Mouse (Mus musculus): ENCODE results near the gene Rgs7bp. TPM values are rescaled to one million over a fixed set of nuclear protein-coding genes. Genes with fewer than 3 reads are reported as not detected.
A peak's percentile ranks its signal among the peaks of the same experiment; 100 is the strongest.
"Not testable (repeated sequence)": the region's sequence is repeated elsewhere in the genome, so short reads cannot be mapped to it uniquely, and the experiment has no call there.

The Rgs7bp gene
- polyA plus RNA-seq, 1 experiment: 90.1 TPM

DNA sequence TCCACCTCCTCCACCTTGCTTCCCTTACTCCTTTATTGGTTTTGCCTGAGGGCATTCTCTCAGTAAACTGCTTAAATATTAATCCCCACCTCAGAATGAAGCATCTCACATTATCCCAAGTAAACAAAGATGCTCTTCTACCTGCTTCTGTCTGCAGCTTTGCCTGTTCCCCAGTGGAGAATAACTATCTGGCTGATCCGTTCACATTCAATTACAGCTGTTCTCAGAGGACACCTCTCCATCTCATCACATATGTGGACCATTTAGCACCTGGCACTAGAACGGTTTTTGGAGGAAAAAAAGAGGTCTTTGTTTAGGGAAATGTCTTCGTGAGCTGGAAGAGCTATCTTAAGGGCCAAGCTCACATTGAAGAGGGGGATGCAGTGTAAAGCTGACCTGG lies 123.9 kb downstream of the Rgs7bp start:
- TF ChIP-seq CTCF (IDR thresholded peaks at IDR 0.05; ENCODE audit: extremely low read depth, insufficient read depth, low read length): no peak
- TF ChIP-seq POLR2A (IDR thresholded peaks at IDR 0.05; ENCODE audit: extremely low read depth, insufficient read depth, low read length): no peak
- H3K4me3 ChIP-seq (ENCODE audit: insufficient read depth, low read length): no peak overlapping the region
- H3K4me1 ChIP-seq (ENCODE audit: control insufficient read depth, insufficient read depth, low read length): no peaks in the 10 kb centered on the region
- H3K27ac ChIP-seq (ENCODE audit: insufficient read depth, low read length): no peak overlapping the region

GRCm38 (mm10) chr13:104918663-104919062 lies 136.1 kb downstream of the Rgs7bp start:
- Histone ChIP-seq H3K4me1 (ENCODE audit: control insufficient read depth, insufficient read depth, low read length) (no peaks in the 10 kb centered on the region), H3K4me3 (ENCODE audit: insufficient read depth, low read length) (no peak overlapping the region), H3K27ac (ENCODE audit: insufficient read depth, low read length) (no peak overlapping the region)
- TF ChIP-seq POLR2A (IDR thresholded peaks at IDR 0.05; ENCODE audit: extremely low read depth, insufficient read depth, low read length): no peak
- TF ChIP-seq CTCF (IDR thresholded peaks at IDR 0.05; ENCODE audit: extremely low read depth, insufficient read depth, low read length): peak; percentile 36; the same call in 1 of the 2 replicates

- not testable (repeated sequence) for H3K27ac ChIP-seq (ENCODE audit: insufficient read depth, low read length); H3K4me3 ChIP-seq (ENCODE audit: insufficient read depth, low read length); H3K4me1 ChIP-seq (ENCODE audit: control insufficient read depth, insufficient read depth, low read length)
Measured at GRCm38 (mm10) chr13:104916771-104917170, 138.0 kb downstream of the Rgs7bp start.

DNA sequence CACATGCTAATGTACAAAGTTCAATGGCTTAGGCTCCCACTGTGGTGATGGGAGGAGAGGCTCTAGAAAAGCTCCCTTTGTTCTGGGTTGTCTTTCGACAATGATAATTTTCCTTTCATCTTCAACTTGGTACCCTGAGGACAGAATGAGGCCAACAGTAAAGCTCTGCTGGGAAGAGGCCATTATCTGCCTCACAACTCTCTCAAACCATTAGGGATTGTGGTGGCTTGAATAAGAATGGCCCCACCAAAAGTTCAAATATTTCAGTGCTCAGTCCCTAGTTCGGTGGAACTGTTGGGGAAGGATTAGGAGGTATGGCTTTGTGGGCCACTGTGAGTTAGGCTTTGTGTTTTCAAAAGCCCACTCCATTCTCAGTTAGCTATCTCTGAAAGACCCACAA lies 138.6 kb downstream of the Rgs7bp start:
- Histone ChIP-seq H3K4me1 (ENCODE audit: control insufficient read depth, insufficient read depth, low read length) (no peaks in the 10 kb centered on the region), H3K4me3 (ENCODE audit: insufficient read depth, low read length) (no peak overlapping the region), H3K27ac (ENCODE audit: insufficient read depth, low read length) (no peak overlapping the region)
- TF ChIP-seq POLR2A (IDR thresholded peaks at IDR 0.05; ENCODE audit: extremely low read depth, insufficient read depth, low read length) (no peak), CTCF (IDR thresholded peaks at IDR 0.05; ENCODE audit: extremely low read depth, insufficient read depth, low read length) (no peak)

DNA sequence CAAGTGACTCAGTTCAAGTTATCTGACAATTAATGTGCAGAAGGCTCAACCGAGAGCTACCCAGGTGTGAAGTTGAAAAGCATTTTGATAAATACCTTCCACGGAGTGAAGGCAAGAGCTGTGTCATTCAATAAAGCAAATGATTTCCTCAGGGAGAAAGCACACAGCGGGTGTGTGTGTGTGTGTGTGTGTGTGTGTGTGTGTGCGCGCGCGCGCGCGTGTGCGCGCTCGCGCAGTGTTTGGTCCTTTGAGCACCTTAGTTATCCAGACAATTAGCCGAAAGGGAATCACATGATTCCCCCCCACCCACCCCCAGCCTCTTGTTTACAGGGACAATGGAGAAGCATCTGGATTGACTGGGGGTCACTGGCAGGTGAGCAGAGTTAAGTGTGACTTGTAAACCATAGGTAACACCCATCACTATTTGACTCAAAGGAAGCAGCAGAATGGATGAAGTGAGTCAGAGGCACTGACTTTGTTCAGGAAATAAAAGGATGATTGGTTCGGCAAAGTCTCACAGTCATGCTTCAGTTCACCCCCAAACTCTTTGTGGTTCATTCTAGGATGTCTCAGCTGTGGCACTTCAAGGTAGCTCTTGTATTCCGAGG lies 140.3 kb downstream of the Rgs7bp start:
- Histone ChIP-seq H3K4me3 (ENCODE audit: insufficient read depth, low read length) (no peak overlapping the region), H3K4me1 (ENCODE audit: control insufficient read depth, insufficient read depth, low read length) (no peaks in the 10 kb centered on the region), H3K27ac (ENCODE audit: insufficient read depth, low read length) (no peak overlapping the region)
- TF ChIP-seq CTCF (IDR thresholded peaks at IDR 0.05; ENCODE audit: extremely low read depth, insufficient read depth, low read length): no peak
- TF ChIP-seq POLR2A (IDR thresholded peaks at IDR 0.05; ENCODE audit: extremely low read depth, insufficient read depth, low read length): no peak

- H3K27ac ChIP-seq (ENCODE audit: insufficient read depth, low read length); H3K4me3 ChIP-seq (ENCODE audit: insufficient read depth, low read length); H3K4me1 ChIP-seq (ENCODE audit: control insufficient read depth, insufficient read depth, low read length): not testable (repeated sequence)
Measured at GRCm38 (mm10) chr13:104911626-104912025, 143.1 kb downstream of the Rgs7bp start.

DNA sequence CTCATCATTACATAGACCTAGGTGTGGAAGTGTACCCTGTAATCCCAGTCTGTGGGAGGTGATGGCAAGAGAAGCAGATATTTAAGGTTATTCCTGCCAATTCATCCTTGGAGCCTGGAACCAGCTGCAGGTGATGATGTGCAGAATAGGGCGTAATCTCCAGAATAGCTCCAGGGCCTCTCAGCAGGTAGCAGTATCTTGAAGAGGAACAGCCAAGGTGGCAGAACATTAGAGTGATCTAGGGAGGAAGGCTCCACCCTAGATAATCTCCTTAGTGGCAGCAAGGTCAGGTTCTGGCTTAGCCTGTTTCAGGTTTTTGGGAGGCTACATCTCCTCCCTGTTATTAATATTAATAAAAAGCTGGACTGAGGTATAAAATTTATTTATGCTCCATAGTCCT lies 143.7 kb downstream of the Rgs7bp start:
- H3K27ac ChIP-seq (ENCODE audit: insufficient read depth, low read length); H3K4me1 ChIP-seq (ENCODE audit: control insufficient read depth, insufficient read depth, low read length); H3K4me3 ChIP-seq (ENCODE audit: insufficient read depth, low read length): not testable (repeated sequence)

DNA sequence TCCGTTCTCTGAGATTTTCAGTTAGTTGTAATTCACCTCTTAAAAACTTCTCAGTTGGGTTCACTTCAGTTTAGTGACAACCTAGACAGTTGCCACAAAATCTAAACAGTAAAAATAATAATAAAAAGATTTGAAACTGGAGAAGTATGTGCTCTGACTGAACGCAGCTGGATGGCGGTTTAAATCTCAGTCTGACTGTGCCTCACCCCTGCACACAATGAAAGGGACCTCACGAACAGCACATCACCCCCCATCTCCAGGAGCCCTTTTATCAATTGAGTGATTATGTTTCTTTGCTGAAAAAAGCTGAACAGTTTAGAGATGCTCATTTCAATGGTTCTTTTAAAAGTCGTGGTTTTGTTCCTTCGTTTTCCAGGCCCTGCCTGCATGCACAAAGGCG lies 146.0 kb downstream of the Rgs7bp start:
- Histone ChIP-seq H3K4me1 (ENCODE audit: control insufficient read depth, insufficient read depth, low read length) (no peaks in the 10 kb centered on the region), H3K4me3 (ENCODE audit: insufficient read depth, low read length) (no peak overlapping the region), H3K27ac (ENCODE audit: insufficient read depth, low read length) (no peak overlapping the region)
- TF ChIP-seq CTCF (IDR thresholded peaks at IDR 0.05; ENCODE audit: extremely low read depth, insufficient read depth, low read length): no peak
- TF ChIP-seq POLR2A (IDR thresholded peaks at IDR 0.05; ENCODE audit: extremely low read depth, insufficient read depth, low read length): no peak

Other genes with a start within 250 kb of the Rgs7bp start
- 14.4 and 15.8 TPM in 2 replicates for gene Cwc27, start 237.8 kb downstream of the Rgs7bp start, polyA plus RNA-seq (2012; rRNA removed)
- 0.10 TPM in 1 of 2 replicates, not detected in the other for gene Shisal2b, start 191.0 kb downstream of the Rgs7bp start, polyA plus RNA-seq (2012; rRNA removed)
- not detected in 2 replicates for gene 4933425L06Rik, start 27.2 kb upstream of the Rgs7bp start, polyA plus RNA-seq (2012; rRNA removed)
- 16.1 and 17.3 TPM in 2 replicates for gene Rnf180, start 239.9 kb upstream of the Rgs7bp start, polyA plus RNA-seq (2012; rRNA removed)